Mouse (Mus musculus) small intestine, adult 2 months (tissue): ENCODE results near the gene Rasgrp1.

Experiments
- CTCF ChIP-seq: fragments of 200-500 bp; IDR thresholded peaks from 2 replicates; pipeline ENCODE4 v1.5.1; 2012; ENCODE audit warnings: low read depth, mild to moderate bottlenecking, control low read depth, inconsistent platforms, low read length, moderate library complexity, mixed read lengths; ENCODE audit not compliant: insufficient replicate concordance, insufficient read length; ENCODE audit errors: extremely low read depth
- POLR2A ChIP-seq: fragments of 200-500 bp; IDR thresholded peaks from 2 replicates; pipeline ENCODE4 v1.6.1; 2012; ENCODE audit warnings: low read depth, mild to moderate bottlenecking, control low read depth, inconsistent platforms, low read length, moderate library complexity

DNA sequence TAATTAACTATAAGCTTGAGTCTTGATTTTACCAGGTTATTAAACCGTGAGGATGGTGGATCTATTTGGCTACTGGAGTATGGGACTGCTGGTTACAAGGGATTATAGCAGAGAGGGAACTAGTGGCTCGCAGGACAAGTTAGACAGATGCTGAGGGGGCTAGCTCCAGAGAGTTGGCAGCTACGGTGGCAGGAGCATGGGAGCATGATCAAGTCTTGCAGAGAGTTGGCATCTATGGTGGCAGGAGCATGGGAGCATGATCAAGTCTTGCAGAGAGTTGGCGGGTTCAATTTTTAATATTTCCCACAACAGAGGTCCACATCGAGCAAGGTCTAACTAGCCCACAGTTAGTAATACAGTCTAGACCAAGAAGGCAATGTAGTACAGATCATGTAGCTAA lies 37.9 kb downstream of the Rasgrp1 start:
- no peak for TF ChIP-seq CTCF
- TF ChIP-seq POLR2A = no peak
